Mouse (Mus musculus) forebrain, postnatal 0 days (tissue): ENCODE results near the gene Aamp. TPM values are rescaled to one million over a fixed set of nuclear protein-coding genes. Genes with fewer than 3 reads are reported as not detected.
"Not testable (repeated sequence)": the region's sequence is repeated elsewhere in the genome, so short reads cannot be mapped to it uniquely, and the experiment has no call there.

ENCODE experiments used
- ATAC-seq: fragments of 200-750 bp; cut with Nextera tagmentation; 2 replicates; pipeline ENCODE4 v1.8.0; 2017; ENCODE audit warnings: mild to moderate bottlenecking, moderate library complexity
- DNase-seq: peaks from one replicate; pipeline ENCODE4 v3.0.0-alpha.2; 2015
- H3K27ac ChIP-seq: fragments of 300-500 bp; sonication (generic); 2 replicates; pipeline ENCODE4 v1.5.1; 2014; ENCODE audit warnings: low read depth, mild to moderate bottlenecking, antibody characterized with exemption, low read length, moderate library complexity, mixed read lengths
- H3K27me3 ChIP-seq: fragments of 300-500 bp; sonication (generic); 2 replicates; pipeline ENCODE4 v1.6.1; 2014; ENCODE audit warnings: mild to moderate bottlenecking, low read length, mixed read lengths; ENCODE audit not compliant: insufficient read depth
- H3K36me3 ChIP-seq: fragments of 300-500 bp; sonication (generic); 2 replicates; pipeline ENCODE4 v1.6.1; 2014; ENCODE audit warnings: mild to moderate bottlenecking, moderate library complexity; ENCODE audit not compliant: insufficient read depth
- H3K4me1 ChIP-seq: fragments of 300-500 bp; sonication (generic); 2 replicates; pipeline ENCODE4 v1.6.1; 2014; ENCODE audit warnings: antibody characterized with exemption; ENCODE audit not compliant: insufficient read depth
- H3K4me2 ChIP-seq: fragments of 300-500 bp; sonication (generic); 2 replicates; pipeline ENCODE4 v1.6.1; 2014; ENCODE audit warnings: low read depth, mild to moderate bottlenecking, moderate library complexity
- H3K4me3 ChIP-seq: fragments of 300-500 bp; sonication (generic); 2 replicates; pipeline ENCODE4 v1.5.1; 2014; ENCODE audit warnings: low read depth, low read length, mixed read lengths
- H3K9ac ChIP-seq: fragments of 300-500 bp; sonication (generic); 2 replicates; pipeline ENCODE4 v1.6.1; 2014; ENCODE audit warnings: mild to moderate bottlenecking
- H3K9me3 ChIP-seq: fragments of 300-500 bp; sonication (generic); 2 replicates; pipeline ENCODE4 v1.6.1; 2016; ENCODE audit warnings: low read length
- CTCF ChIP-seq: sonication (generic); IDR thresholded peaks from 2 replicates; pipeline ENCODE4 v1.5.1; 2016; ENCODE audit warnings: antibody characterized with exemption, control low read depth, low read depth
- WGBS: fragments of 180-500 bp; shearing (Covaris S2); extraction: QIAGEN DNeasy Blood & Tissue Kit; methylation state at CpG from one replicate; pipeline ENCODE4 v1.1.7; 2014; 5-methylcytosine and 5-hydroxymethylcytosine counted together
- polyA plus RNA-seq: library from polyadenylated mRNA; unstranded; fragments of >200 nt; fragmentation: Nextera tagmentation; extraction: Ambion mirVana; gene quantifications from 2 replicates; pipeline ENCODE4 v1.2.1, GENCODE M21; 2015
- total RNA-seq: library from RNA; depleted of rRNA; stranded (reverse); fragments of >200 nt; gene quantifications from 2 replicates; pipeline ENCODE4 v1.2.3, GENCODE M21; 2014

Gene Aamp
- total and polyA plus RNA-seq, 2 experiments from 2014 or later: 160 to 215 TPM

DNA sequence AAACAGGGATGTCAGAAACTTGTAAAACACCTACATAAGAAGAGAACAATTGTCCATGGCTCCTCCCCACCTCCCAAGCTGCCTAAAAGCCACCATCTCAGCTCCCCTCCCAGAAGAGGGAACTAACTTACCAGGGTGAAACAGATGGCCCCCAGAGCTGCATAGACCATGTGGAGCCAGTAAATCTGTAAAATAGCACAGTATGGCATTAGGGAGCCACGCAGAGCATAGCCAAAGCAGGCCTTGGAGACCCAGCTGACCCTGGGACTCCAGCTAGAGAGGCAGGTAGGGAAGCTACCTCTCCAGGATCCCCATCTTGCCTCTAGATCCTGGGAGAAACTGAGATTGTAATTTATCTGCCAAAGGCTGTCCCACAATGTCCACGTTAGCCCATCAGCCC, 5.2 kb upstream of the Aamp start:
- Histone ChIP-seq H3K27me3 (no peaks in the 10 kb centered on the region), H3K27ac (no peak overlapping the region), H3K4me2 (no peak overlapping the region), H3K9ac (no peak overlapping the region), H3K9me3 (no peaks in the 10 kb centered on the region), H3K4me1 (0 out of 2 replicates have a peak, but pooled peaks cover 4% of the 10 kb centered on the region), H3K4me3 (no peak overlapping the region), H3K36me3 (peaks cover 24% of the 10 kb centered on the region)
- ATAC-seq (no peak), DNase-seq (no peak)
- 71% methylated on average over 2 of the region's 2 CpGs for WGBS
- no peak for TF ChIP-seq CTCF

DNA sequence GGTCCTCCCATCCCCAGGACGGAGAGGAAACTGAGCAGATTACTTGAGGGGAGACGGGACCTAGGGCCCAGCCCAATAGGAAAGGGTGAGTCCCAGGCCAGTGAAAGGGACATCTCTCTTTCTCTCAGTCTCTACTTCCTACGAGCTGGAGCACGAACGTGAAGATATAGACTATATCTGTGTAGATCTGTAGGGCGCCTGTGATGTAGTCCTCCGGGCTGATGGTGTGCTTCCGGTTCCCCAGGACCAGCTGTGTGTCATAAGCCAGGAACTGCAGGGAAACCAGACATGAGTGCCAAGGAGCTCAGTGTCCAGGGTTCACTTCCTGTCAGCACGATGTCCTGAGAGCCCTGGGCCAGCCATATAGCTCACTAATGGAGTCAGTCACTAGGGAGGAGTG, 4.7 kb upstream of the Aamp start:
- ATAC-seq (no peak), DNase-seq (no peak)
- Histone ChIP-seq H3K36me3 (peaks cover 24% of the 10 kb centered on the region), H3K4me1 (0 out of 2 replicates have a peak, but pooled peaks cover 4% of the 10 kb centered on the region), H3K9me3 (no peaks in the 10 kb centered on the region), H3K27ac (no peak overlapping the region), H3K9ac (no peak overlapping the region), H3K4me3 (no peak overlapping the region), H3K27me3 (no peaks in the 10 kb centered on the region), H3K4me2 (no peak overlapping the region)
- 88% methylated on average over 9 of the region's 9 CpGs for WGBS
- TF ChIP-seq CTCF: no peak

DNA sequence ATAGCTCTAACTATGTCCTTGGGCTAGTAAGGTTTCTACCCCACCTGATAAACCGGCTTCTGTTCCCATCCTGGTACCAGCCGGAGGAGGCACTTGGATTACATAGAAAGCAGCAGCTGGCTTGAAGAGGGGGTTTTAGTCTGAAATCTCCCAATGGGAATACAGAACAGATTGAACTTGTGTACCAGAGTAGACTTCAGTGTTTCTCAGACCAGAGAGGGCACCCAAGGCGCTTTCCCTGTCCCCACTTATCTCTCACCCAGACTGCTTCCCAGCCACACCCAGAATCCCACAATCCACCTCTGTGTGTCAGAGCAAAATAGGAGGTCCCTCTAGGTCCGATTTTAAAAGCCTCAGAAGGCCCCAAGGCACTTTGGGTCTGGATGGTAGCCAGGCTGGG, 3.8 kb upstream of the Aamp start:
- Histone ChIP-seq H3K36me3 (peaks cover 24% of the 10 kb centered on the region), H3K9ac (no peak overlapping the region), H3K27ac (no peak overlapping the region), H3K4me2 (no peak overlapping the region), H3K4me3 (no peak overlapping the region), H3K9me3 (no peaks in the 10 kb centered on the region), H3K4me1 (0 out of 2 replicates have a peak, but pooled peaks cover 4% of the 10 kb centered on the region), H3K27me3 (no peaks in the 10 kb centered on the region)
- DNase-seq (no peak), ATAC-seq (no peak)
- no peak for TF ChIP-seq CTCF
- WGBS: 74% methylated on average over 4 of the region's 4 CpGs

DNA sequence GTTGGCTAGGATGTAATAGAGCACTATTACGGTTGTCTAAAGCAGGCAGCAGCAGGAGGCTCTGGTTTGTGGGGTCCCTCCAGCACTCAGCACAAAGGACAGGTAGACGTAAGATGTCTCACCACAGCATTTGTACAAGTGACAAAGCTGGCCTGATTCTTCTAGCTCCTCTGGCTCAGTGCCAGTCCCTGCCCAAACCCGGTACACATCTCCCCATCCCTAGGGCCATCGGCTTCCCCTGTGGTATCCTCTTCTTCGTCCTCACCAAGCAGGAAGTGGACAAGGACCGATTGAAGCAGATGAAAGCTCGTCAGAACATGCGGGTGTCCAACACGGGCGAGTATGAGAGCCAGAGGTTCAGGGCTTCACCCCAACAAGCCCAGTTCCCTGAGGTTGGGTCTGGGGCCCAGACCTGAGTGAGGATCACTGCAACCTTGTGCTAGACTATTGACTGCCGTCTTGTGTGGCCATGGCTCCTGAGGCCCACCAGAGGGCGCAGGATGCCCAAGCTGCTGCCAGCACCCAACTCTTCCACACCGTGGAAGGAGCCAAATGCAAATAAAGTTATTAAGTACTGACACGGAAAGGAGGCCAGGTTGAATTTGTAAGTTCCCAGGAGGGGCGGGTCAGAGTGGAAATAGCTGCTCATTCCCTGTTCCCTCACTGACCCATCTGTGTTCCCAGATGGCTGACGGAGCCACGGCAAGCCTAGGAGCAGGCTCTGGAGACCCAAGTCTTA, 2.5 kb upstream of the Aamp start:
- peak; percentile 21 for DNase-seq
- WGBS: 56% methylated on average over 15 of the region's 17 CpGs

DNA sequence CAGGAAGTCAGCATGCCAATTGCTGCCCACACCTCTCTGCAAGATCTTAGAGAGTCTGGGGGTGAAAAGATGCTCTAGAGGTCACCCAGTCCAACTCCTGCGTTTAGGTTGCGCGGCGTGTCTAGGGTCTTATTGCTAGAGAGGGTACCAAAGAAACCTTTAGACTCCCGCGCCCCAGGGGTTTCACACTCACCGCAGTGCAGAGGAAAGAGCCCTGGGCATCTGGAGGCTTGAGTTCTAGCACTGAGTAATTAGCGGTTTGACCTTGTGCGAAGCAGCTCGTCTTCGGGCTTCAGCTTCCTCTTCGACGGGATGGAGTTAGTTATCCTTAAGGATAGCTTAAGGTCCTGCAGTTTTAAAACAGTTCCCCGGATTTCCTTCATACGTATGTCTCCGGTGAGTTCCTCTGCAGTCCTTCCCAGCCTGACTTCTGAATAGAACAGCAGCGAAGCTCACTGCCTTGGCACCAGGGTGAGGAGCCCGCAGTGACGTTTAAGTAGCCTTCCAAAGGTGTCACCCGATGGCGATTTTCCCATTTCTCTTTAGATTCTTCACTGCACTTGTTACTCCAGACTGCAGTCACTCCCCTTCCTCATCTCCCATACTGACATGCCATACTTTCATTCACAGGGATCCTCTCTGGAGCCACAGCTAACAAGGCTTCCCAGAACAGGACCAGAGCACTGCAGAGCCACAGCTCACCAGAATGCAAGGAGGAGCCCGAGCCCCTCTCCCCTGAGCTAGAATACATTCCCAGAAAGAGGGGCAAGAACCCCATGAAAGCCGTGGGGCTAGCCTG, 873 bp upstream of the Aamp start:
- Histone ChIP-seq H3K9me3 (no peaks in the 10 kb centered on the region), H3K36me3 (peaks cover 35% of the 10 kb centered on the region), H3K4me1 (0 out of 2 replicates have a peak, but pooled peaks cover 4% of the 10 kb centered on the region), H3K27ac (0 out of 2 replicates have a peak overlapping the region, but pooled peaks have one; percentile 31), H3K9ac (peak overlapping the region; percentile 65), H3K4me2 (peak overlapping the region; percentile 82), H3K27me3 (no peaks in the 10 kb centered on the region), H3K4me3 (peak overlapping the region; percentile 75)
- no peak for TF ChIP-seq CTCF
- DNase-seq: peak; percentile 21
- 5% methylated on average over 23 of the region's 23 CpGs for WGBS
- ATAC-seq: peak; percentile 1

More for the DNA sequence above, 2.5 kb upstream of the Aamp start:
- not testable (repeated sequence) for H3K27ac ChIP-seq, H3K4me1 ChIP-seq, H3K9ac ChIP-seq, H3K4me3 ChIP-seq, H3K9me3 ChIP-seq, ATAC-seq, H3K27me3 ChIP-seq, H3K4me2 ChIP-seq
- TF ChIP-seq CTCF: peak; percentile 54
- H3K36me3 ChIP-seq: peaks cover 24% of the 10 kb centered on the region

DNA sequence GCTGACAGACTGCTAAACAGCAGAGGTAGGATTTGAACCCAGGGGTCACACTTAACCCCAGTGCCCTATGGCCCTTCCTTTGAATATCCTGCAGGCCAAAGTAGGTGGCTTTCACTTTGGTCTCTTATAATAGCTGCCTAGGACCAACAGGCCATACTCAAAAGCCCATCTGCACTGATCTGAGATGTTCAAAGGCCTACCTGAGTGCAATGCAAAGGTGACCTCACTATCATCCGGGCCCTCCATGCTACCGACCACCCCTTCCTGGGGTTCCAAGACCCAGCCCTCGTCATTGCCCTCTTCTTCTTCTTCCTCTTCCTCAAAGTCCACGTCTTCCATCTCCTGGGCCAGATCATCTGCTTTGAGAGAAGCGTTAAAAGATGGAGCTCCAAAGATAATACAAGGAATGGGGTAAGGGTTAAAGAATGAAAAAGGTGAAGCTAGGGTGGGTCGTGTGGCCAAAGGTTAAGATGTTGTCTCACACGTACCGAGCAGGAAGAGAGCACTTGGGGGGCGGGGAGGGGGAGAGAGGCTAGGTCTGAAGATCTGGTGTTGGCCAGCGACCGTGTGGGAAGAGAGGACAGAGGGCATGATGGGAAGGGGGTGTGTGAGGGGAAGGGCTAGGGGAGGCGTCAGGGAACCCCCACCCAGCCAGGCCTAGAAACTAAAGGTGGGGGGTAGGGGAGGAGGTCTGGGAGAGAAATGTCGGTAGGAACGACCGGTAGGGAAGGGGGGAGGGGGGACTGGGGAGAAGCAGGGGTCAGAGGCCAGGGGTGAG, 663 bp downstream of the Aamp start:
- no peaks in the 10 kb centered on the region for H3K9me3 ChIP-seq
- peaks cover 40% of the 10 kb centered on the region for H3K36me3 ChIP-seq
- H3K4me1 ChIP-seq: 0 out of 2 replicates have a peak, but pooled peaks cover 4% of the 10 kb centered on the region
- 17% methylated on average over 14 of the region's 15 CpGs for WGBS
- TF ChIP-seq CTCF: no peak
- H3K27ac ChIP-seq: peak overlapping the region; percentile 68
- H3K27me3 ChIP-seq: no peaks in the 10 kb centered on the region
- ATAC-seq (peak; percentile 42), DNase-seq (peak; percentile 49)
- peak overlapping the region; percentile 75 for H3K4me3 ChIP-seq
- H3K9ac ChIP-seq: peak overlapping the region; percentile 81
- peak overlapping the region; percentile 83 for H3K4me2 ChIP-seq
